Mouse (Mus musculus) ES-E14 (cell line): ENCODE results near the gene Apoc1. TPM values are rescaled to one million over a fixed set of nuclear protein-coding genes. Genes with fewer than 3 reads are reported as not detected.
A peak's percentile ranks its signal among the peaks of the same experiment; 100 is the strongest.

Experiments
- DNase-seq: peaks from one replicate; pipeline ENCODE4 v3.0.0-alpha.2; 2013; ENCODE audit warnings: low read depth, low spot score
- H3K27ac ChIP-seq: 2 replicates; pipeline ENCODE4 v1.5.1; 2012; ENCODE audit warnings: low read depth, mild to moderate bottlenecking, low read length, moderate library complexity, mixed read lengths; ENCODE audit not compliant: poor library complexity, insufficient read depth, severe bottlenecking
- H3K36me3 ChIP-seq: 2 replicates; pipeline ENCODE4 v1.6.1; 2012; ENCODE audit warnings: mild to moderate bottlenecking, low read length, moderate library complexity, mixed read lengths; ENCODE audit not compliant: control insufficient read depth, poor library complexity, insufficient read depth, severe bottlenecking
- H3K4me1 ChIP-seq, 2 experiments: fragments of 150-350 bp in 1 of 2; sonication (generic) in 1 of 2; 2 replicates each; pipeline ENCODE4 v1.6.1; 2012; ENCODE audit warnings: low read length in 2 of 2, mild to moderate bottlenecking in 1 of 2, mixed read lengths in 1 of 2; ENCODE audit not compliant: control insufficient read depth in 2 of 2, insufficient read depth in 2 of 2, poor library complexity in 1 of 2
- H3K4me3 ChIP-seq, 2 experiments: fragments of 150-350 bp in 1 of 2; sonication (generic) in 1 of 2; 2 replicates each; pipeline ENCODE4 v1.5.1; 2012; ENCODE audit warnings: low read length in 2 of 2, low read depth in 1 of 2, mild to moderate bottlenecking in 1 of 2, mixed read lengths in 1 of 2; ENCODE audit not compliant: insufficient read depth in 1 of 2, poor library complexity in 1 of 2, severe bottlenecking in 1 of 2
- H3K9ac ChIP-seq: 2 replicates; pipeline ENCODE4 v1.6.1; 2012; ENCODE audit warnings: low read depth, mild to moderate bottlenecking, low read length, mixed read lengths; ENCODE audit not compliant: poor library complexity, insufficient read depth, severe bottlenecking
- H3K9me3 ChIP-seq: fragments of 150-350 bp; sonication (generic); 2 replicates; pipeline ENCODE4 v1.6.1; 2012; ENCODE audit warnings: low read depth, mild to moderate bottlenecking, low read length; ENCODE audit not compliant: control insufficient read depth, insufficient read depth
- CHD2 ChIP-seq: IDR thresholded peaks from 2 replicates; pipeline ENCODE4 v1.6.1; 2014; ENCODE audit warnings: mild to moderate bottlenecking, low read depth, low read length, inconsistent platforms
- HCFC1 ChIP-seq: IDR thresholded peaks from 2 replicates; pipeline ENCODE4 v1.6.1; 2012; ENCODE audit warnings: low read length, inconsistent platforms, borderline replicate concordance; ENCODE audit not compliant: insufficient read depth
- MAFK ChIP-seq: IDR thresholded peaks from 2 replicates; pipeline ENCODE4 v1.6.1; 2014; ENCODE audit warnings: mild to moderate bottlenecking, low read depth, low read length, inconsistent platforms; ENCODE audit not compliant: insufficient read depth
- ZC3H11A ChIP-seq: IDR thresholded peaks from 2 replicates; pipeline ENCODE4 v1.6.1; 2012; ENCODE audit warnings: low read depth, mild to moderate bottlenecking, inconsistent platforms, low read length, borderline replicate concordance
- ZNF384 ChIP-seq: IDR thresholded peaks from 2 replicates; pipeline ENCODE4 v1.6.1; 2012; ENCODE audit warnings: low read depth, low read length, inconsistent platforms
- in situ Hi-C, 2 experiments: fragments of 600-800 bp; cut with MboI; formaldehyde crosslinking; loops; one replicate each; pipeline ENCODE4 v1.15.1; 2025; ENCODE audit warnings: low sequenced_read_pairs in 2 of 2, inconsistent platforms in 1 of 2; ENCODE audit not compliant: unreplicated experiment in 2 of 2
- total RNA-seq: library from RNA; depleted of rRNA; stranded (reverse); fragments of 300-350 nt; gene quantifications from 2 replicates; pipeline ENCODE4 v1.2.3, GENCODE M21; 2012

The Apoc1 gene
- total RNA-seq, 1 experiment = 72.3 TPM

DNA sequence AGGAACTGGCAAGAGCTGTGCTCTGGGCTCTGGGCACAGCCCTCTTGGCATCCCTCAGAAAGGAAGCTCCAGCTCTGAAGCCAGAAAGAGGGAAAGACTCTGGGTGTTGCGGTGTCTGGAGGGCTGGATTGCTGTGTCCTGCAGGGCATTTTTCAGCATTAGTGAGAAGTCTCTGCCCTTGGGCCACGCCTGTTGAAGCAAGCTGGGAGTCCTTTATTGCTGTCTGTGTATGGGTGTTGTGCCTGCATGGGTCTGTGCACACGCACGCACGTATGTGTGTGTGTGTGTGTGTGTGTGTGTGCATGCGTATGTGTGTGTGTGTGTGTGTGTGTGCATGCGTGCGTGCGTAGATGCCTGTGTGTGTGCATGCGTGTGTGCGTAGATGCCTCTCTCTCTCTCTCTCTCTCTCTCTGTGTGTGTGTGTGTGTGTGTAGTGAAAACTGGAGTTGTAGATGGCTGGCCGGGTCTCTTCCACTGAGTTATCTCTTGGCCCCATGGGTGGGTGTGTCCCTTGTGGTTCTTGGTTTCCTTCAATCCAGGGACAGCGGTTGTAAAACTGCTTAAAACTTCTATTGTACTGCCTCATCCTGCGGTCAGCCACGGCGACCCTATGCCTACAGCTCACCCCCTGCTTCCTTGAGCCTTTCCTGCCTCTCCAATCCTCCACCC, 44.1 kb upstream of the Apoc1 start:
- no peak for DNase-seq
- peak overlapping the region; percentile 8; the same call in 1 of the 2 replicates for H3K27ac ChIP-seq
- no peak overlapping the region for H3K9ac ChIP-seq
- H3K36me3 ChIP-seq = peaks cover 71% of the 10 kb centered on the region
- H3K9me3 ChIP-seq = no peaks in the 10 kb centered on the region
- TF ChIP-seq ZC3H11A (no peak), ZNF384 (no peak), CHD2 (no peak), MAFK (no peak), HCFC1 (no peak)
- peaks cover 2 to 25% of the 10 kb centered on the region in 2 experiments; a peak in 3 of 4 replicates for H3K4me1 ChIP-seq
- in situ Hi-C loops = no loop called here
- no peak overlapping the region for H3K4me3 ChIP-seq

DNA sequence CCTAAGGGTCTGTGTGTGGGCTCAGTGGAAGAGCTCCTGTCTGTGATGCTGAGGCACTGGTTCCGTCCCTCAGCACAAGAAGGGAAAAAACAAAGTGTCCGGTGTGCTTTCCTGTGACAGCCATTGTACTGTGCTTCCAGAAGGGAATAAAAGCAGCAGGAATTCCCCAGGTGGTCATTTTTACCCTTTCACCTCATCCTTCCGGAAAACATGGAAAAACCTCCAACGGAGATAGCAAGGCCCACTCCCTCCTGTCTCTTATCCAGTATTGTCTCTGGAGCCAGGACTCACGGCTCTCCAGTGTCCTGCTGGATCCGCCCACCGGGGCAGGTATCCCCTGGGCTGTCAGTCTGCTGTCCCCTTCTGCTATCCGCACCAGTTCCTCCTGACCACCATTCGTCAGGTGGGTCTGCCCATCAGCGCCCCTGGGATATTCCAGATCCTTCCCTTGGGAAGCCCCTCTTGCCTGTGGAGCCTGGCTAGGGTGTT, 41.8 kb upstream of the Apoc1 start:
- H3K4me3 ChIP-seq = no peak overlapping the region
- in situ Hi-C loops = no loop called here
- no peak for DNase-seq
- no peaks in the 10 kb centered on the region for H3K9me3 ChIP-seq
- peaks cover 0 to 13% of the 10 kb centered on the region in 2 experiments; a peak in 2 of 4 replicates for H3K4me1 ChIP-seq
- TF ChIP-seq HCFC1 (no peak), ZC3H11A (no peak), MAFK (no peak), CHD2 (no peak), ZNF384 (no peak)
- peaks cover 86% of the 10 kb centered on the region for H3K36me3 ChIP-seq
- H3K27ac ChIP-seq = no peak overlapping the region
- no peak overlapping the region for H3K9ac ChIP-seq

DNA sequence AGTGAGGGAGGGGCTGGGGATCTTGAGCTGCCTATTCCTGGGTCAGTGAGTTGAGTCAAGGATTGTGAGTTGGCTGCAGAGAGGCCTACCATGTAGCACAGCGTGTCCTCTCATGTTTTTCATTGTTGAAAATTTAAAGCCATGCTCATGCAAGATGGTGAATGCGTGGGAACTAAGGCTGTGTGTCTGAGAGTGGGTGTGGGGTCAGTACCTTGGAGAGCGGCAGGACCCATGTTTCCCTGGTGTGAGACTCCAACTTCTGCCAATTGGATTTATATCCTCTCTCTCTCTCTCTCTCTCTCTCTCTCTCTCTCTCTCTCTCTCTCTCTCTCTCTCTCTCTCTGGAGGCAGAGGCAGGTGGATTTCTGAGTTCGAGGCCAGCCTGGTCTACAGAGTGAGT, 34.1 kb upstream of the Apoc1 start:
- H3K27ac ChIP-seq = no peak overlapping the region
- no peak for TF ChIP-seq CHD2
- TF ChIP-seq ZNF384 = no peak
- no peak for TF ChIP-seq ZC3H11A
- no peak for TF ChIP-seq MAFK
- TF ChIP-seq HCFC1 = no peak
- peaks cover 0 to 20% of the 10 kb centered on the region in 2 experiments; a peak in 1 of 4 replicates for H3K4me1 ChIP-seq
- no peaks in the 10 kb centered on the region for H3K9me3 ChIP-seq
- no peak for DNase-seq
- in situ Hi-C loops = no loop called here
- no peak overlapping the region for H3K9ac ChIP-seq
- peaks cover 72% of the 10 kb centered on the region for H3K36me3 ChIP-seq
- no peak overlapping the region for H3K4me3 ChIP-seq

DNA sequence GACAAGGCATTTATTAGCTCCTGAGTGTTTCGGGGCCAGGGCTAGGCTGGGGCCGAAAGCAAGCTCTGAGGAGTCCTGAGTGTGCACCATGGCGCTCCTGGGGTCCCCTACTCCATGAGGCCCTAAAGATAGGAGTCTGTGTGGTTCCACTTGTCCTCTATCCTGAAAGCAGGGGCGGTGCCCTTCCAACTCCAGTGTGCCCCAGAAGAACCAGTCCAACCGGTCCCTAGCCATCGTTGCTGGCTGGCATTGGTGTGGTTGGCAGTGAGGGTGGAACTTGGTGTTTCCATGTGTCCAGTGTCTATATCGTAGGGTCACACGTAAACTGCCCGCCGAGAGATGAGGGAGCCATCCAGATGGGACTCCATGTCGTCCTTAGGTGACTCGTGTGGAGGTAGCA, 31.7 kb upstream of the Apoc1 start:
- no peak for DNase-seq
- Histone ChIP-seq H3K9ac (no peak overlapping the region), H3K4me3 (no peak overlapping the region), H3K9me3 (no peaks in the 10 kb centered on the region), H3K36me3 (peaks cover 56% of the 10 kb centered on the region), H3K27ac (no peak overlapping the region), H3K4me1 (peaks cover 0 to 21% of the 10 kb centered on the region in 2 experiments; a peak in 1 of 4 replicates)
- TF ChIP-seq CHD2 (no peak), ZNF384 (no peak), MAFK (no peak)
- in situ Hi-C loops = no loop called here
